Mouse (Mus musculus): ENCODE measurements at regions not wholly inside any gene's neighbourhood (a gene's known extent, or its start where the extent isn't known, plus 50 kb on each side); places are given as distances from the start of the nearest gene placed in this dataset.

GRCm38 (mm10) chr15:63692491-63693295 lies 152.3 kb downstream of the Gsdmc2 start:
- Histone ChIP-seq H3K36me3 (no peaks in the 10 kb centered on the region), H3K9me3 (no peaks in the 10 kb centered on the region), H3K9ac (no peak overlapping the region), H3K27me3 (replicated peaks) (no peaks in the 10 kb centered on the region), H3K4me1 (no peaks in the 10 kb centered on the region), H3K4me2 (no peak overlapping the region), H3K27ac (no peak overlapping the region), H3K4me3 (replicated peaks) (no peak overlapping the region)
- 67% methylated on average over 9 of the region's 9 CpGs for WGBS
- no peak for ATAC-seq (ENCODE audit: insufficient read depth, low FRiP score, low read depth)

GRCm38 (mm10) chr15:63689788-63690575 lies 155.0 kb downstream of the Gsdmc2 start:
- Histone ChIP-seq H3K27me3 (replicated peaks) (no peaks in the 10 kb centered on the region), H3K4me3 (replicated peaks) (no peak overlapping the region), H3K9me3 (no peaks in the 10 kb centered on the region), H3K4me2 (no peak overlapping the region), H3K27ac (peak overlapping the region; percentile 4; the same call in 1 of the 2 replicates), H3K9ac (no peak overlapping the region), H3K36me3 (no peaks in the 10 kb centered on the region), H3K4me1 (no peaks in the 10 kb centered on the region)
- WGBS: 56% methylated on average over 5 of the region's 5 CpGs
- no peak for ATAC-seq (ENCODE audit: insufficient read depth, low FRiP score, low read depth)

DNA sequence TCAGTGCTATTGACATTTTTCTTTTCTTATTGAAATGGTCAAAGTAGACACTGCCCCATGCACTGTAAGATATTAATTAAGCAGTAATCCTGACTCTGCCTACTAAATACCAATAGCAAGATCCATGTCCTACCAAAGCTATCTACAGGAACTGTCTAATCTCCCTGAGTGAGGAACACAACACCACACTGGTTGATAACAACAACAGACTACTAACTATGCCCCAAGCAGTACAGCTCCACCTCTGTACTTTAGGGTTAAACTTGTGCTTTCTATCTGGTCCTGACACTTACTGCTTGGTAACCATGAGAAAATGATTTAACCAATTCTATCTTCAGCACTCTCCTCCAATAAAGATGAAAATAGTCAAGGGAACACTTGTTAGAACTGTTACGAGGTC lies 157.1 kb downstream of the Gsdmc2 start:
- Histone ChIP-seq H3K27me3 (replicated peaks) (no peaks in the 10 kb centered on the region), H3K36me3 (no peaks in the 10 kb centered on the region), H3K9ac (no peak overlapping the region), H3K4me2 (no peak overlapping the region), H3K9me3 (no peaks in the 10 kb centered on the region), H3K27ac (no peak overlapping the region), H3K4me3 (replicated peaks) (no peak overlapping the region), H3K4me1 (no peaks in the 10 kb centered on the region)
- no peak for ATAC-seq (ENCODE audit: insufficient read depth, low FRiP score, low read depth)
- 88% methylated on average over 1 of the region's 1 CpGs for WGBS

DNA sequence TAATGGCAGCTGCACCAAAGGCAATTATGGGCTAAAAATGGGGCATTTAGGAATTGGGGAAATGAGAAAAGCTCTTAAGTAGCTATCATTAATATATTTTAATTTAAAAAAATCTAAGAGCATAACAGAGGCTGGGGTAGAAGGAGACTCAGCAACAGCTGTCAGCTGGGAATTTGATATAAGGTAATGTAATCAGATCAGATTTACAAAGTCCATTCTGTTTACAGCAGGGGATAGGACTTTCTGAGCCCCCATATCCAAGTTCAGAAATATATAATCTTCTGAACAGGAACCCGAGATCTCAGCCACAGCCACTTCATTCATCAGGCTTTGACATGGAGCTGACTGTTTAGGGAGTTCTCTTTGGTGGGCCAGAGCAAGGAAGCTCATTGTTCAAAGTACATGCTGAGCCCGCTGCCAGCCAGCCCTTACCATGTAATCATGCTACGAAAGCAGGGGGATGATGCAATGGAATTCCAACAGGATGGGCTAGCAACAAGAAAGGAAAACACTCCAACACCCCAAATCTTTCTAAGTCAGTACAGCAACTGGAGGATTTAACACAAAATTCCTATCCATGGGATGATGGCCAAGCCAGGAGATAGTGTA lies 157.9 kb downstream of the Gsdmc2 start:
- no peak overlapping the region for H3K4me2 ChIP-seq
- H3K36me3 ChIP-seq: no peaks in the 10 kb centered on the region
- ATAC-seq (ENCODE audit: insufficient read depth, low FRiP score, low read depth): no peak
- no peak overlapping the region for H3K4me3 ChIP-seq (replicated peaks)
- no peaks in the 10 kb centered on the region for H3K9me3 ChIP-seq
- no peaks in the 10 kb centered on the region for H3K27me3 ChIP-seq (replicated peaks)
- H3K27ac ChIP-seq: no peak overlapping the region
- 50% methylated on average over 3 of the region's 3 CpGs for whole genome bisulfite sequencing
- H3K4me1 ChIP-seq: no peaks in the 10 kb centered on the region
- H3K9ac ChIP-seq: no peak overlapping the region

DNA sequence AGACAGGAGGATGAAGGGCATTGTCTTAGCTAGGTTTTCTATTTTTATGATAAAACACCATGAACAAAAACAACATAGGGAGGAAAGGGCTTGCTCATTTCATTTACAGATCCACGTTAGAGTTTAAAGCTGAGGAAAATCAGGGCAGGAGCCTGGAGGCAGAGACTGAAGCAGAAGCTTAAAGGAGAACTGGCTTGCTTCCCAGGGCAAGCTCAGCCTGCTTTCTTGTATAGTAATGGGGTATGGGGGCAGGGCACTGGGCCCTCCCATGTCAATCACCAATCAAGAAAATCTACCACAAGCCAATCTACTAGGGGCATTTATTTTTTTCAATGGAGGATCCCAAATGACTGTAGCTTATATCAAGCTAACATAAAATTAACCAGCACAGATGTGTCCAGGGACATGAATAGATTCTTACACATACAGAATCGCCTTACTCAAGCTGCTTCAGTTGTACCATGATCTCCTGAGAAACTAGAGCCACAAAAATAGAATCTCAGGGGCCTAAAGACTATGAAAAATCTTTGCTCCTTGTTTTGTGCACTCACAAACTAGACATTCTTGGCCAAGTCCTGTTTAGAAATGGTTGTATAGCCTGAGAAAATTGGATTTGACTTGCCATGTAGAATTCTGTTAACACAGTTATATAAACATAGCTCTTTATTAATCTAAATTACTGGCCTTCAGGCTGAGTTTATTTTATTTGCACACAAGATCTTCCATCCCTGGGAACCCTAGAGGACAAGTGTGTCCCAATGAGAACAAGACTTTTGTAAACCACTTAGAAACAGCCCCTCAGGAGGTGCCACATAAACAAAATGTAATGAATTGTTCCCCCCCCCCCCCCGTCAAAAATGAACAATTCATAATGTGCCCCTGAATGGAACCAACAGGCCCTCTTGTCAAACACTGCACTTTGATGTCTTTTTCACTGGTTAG lies 164.7 kb downstream of the Gsdmc2 start:
- peak overlapping the region; percentile 11; the same call in 1 of the 2 replicates for H3K27ac ChIP-seq
- no peak overlapping the region for H3K9ac ChIP-seq
- no peak overlapping the region for H3K4me2 ChIP-seq
- H3K4me3 ChIP-seq (replicated peaks): no peak overlapping the region
- no peaks in the 10 kb centered on the region for H3K27me3 ChIP-seq (replicated peaks)
- H3K9me3 ChIP-seq: no peaks in the 10 kb centered on the region
- ATAC-seq (ENCODE audit: insufficient read depth, low FRiP score, low read depth): no peak
- no peaks in the 10 kb centered on the region for H3K36me3 ChIP-seq
- H3K4me1 ChIP-seq: no peaks in the 10 kb centered on the region
- 50% methylated on average over 3 of the region's 3 CpGs for WGBS

- Histone ChIP-seq H3K4me3 (replicated peaks) (no peak overlapping the region), H3K9me3 (no peaks in the 10 kb centered on the region), H3K4me1 (no peaks in the 10 kb centered on the region), H3K27me3 (replicated peaks) (no peaks in the 10 kb centered on the region), H3K27ac (no peak overlapping the region), H3K4me2 (no peak overlapping the region), H3K9ac (no peak overlapping the region), H3K36me3 (no peaks in the 10 kb centered on the region)
- WGBS: 67% methylated on average over 5 of the region's 5 CpGs
- ATAC-seq (ENCODE audit: insufficient read depth, low FRiP score, low read depth): no peak
These were observed 166.1 kb downstream of the Gsdmc2 start for GRCm38 (mm10) chr15:63678921-63679320.

GRCm38 (mm10) chr15:63675491-63676036 lies 169.4 kb downstream of the Gsdmc2 start:
- Histone ChIP-seq H3K4me2 (no peak overlapping the region), H3K36me3 (no peaks in the 10 kb centered on the region), H3K27me3 (replicated peaks) (no peaks in the 10 kb centered on the region), H3K4me1 (no peaks in the 10 kb centered on the region), H3K4me3 (replicated peaks) (no peak overlapping the region), H3K27ac (no peak overlapping the region), H3K9me3 (no peaks in the 10 kb centered on the region), H3K9ac (no peak overlapping the region)
- WGBS: 52% methylated on average over 10 of the region's 10 CpGs
- ATAC-seq (ENCODE audit: insufficient read depth, low FRiP score, low read depth): no peak

GRCm38 (mm10) chr15:63674404-63674803 lies 170.6 kb downstream of the Gsdmc2 start:
- no peaks in the 10 kb centered on the region for H3K4me1 ChIP-seq
- H3K9ac ChIP-seq: no peak overlapping the region
- H3K9me3 ChIP-seq: no peaks in the 10 kb centered on the region
- no peak overlapping the region for H3K27ac ChIP-seq
- no peak for ATAC-seq (ENCODE audit: insufficient read depth, low FRiP score, low read depth)
- H3K4me3 ChIP-seq (replicated peaks): no peak overlapping the region
- H3K27me3 ChIP-seq (replicated peaks): no peaks in the 10 kb centered on the region
- no peaks in the 10 kb centered on the region for H3K36me3 ChIP-seq
- no peak overlapping the region for H3K4me2 ChIP-seq
- WGBS: 91% methylated on average over 5 of the region's 5 CpGs

DNA sequence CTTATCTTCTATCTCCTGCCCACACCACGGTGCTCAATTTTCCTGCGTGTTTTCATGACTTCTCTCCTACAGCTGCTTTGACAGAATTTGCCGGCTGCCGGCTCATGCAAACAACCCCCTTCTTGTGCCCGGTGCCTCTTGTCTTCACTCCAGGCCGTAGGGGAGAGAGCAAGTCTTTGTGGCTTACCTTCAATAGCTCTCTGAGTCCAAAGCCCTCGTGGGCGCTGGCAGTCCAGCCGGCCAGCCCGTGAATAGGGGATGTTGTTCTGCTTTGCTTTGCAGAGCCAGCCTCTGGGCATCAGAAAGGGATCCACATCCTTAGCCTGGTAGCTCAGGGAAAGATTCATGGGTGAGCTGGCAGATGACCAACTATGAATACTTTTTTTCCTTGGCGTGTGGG lies 173.9 kb downstream of the Gsdmc2 start:
- 74% methylated on average over 11 of the region's 11 CpGs for WGBS
- H3K4me3 ChIP-seq (replicated peaks): no peak overlapping the region
- H3K27me3 ChIP-seq (replicated peaks): no peaks in the 10 kb centered on the region
- ATAC-seq (ENCODE audit: insufficient read depth, low FRiP score, low read depth): no peak
- no peaks in the 10 kb centered on the region for H3K9me3 ChIP-seq
- no peak overlapping the region for H3K27ac ChIP-seq
- H3K36me3 ChIP-seq: no peaks in the 10 kb centered on the region
- no peak overlapping the region for H3K4me2 ChIP-seq
- H3K9ac ChIP-seq: no peak overlapping the region
- no peaks in the 10 kb centered on the region for H3K4me1 ChIP-seq

DNA sequence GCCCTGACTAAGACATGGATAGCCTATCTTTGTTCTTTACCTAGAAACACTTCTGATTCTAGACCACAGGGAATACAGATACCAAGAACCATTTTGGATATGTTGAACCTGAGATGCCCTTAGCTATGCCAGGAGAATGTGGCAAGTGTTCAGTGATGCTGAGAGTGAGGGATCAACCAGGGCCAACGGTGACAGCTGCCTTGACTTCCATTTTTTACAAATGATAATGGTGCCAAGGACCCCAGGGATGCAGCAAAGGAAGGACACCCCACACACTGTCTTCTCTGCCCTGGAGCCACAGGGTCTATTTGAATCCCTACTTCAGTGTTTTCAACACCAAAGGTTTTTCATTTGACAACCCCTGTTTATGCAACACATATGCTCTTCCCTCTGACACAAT lies 174.4 kb downstream of the Gsdmc2 start:
- Histone ChIP-seq H3K4me2 (no peak overlapping the region), H3K27ac (no peak overlapping the region), H3K36me3 (no peaks in the 10 kb centered on the region), H3K4me1 (no peaks in the 10 kb centered on the region), H3K9ac (no peak overlapping the region), H3K4me3 (replicated peaks) (no peak overlapping the region), H3K9me3 (no peaks in the 10 kb centered on the region), H3K27me3 (replicated peaks) (no peaks in the 10 kb centered on the region)
- 76% methylated on average over 1 of the region's 1 CpGs for WGBS
- ATAC-seq (ENCODE audit: insufficient read depth, low FRiP score, low read depth): no peak

DNA sequence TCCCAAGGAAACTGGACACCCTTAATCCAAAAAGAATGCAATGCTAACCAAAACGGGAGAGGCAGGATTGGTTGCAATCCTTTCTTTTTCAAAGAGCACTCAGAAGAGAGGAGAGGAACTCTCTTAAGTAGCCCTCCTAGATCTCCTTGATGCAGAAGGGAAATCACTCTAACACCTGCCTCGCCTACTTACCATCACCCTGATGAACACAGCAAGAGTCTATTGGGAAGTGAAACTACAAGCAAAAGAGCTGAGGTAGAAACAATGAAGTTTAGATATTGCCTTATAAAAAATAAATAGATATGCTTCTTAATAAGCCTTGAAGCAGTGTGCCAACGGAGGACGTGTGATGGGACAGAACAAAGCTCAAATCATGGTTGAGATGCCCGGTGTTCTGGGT lies 177.4 kb downstream of the Gsdmc2 start:
- no peaks in the 10 kb centered on the region for H3K27me3 ChIP-seq (replicated peaks)
- no peak for ATAC-seq (ENCODE audit: insufficient read depth, low FRiP score, low read depth)
- no peak overlapping the region for H3K9ac ChIP-seq
- no peak overlapping the region for H3K4me2 ChIP-seq
- H3K27ac ChIP-seq: no peak overlapping the region
- H3K4me3 ChIP-seq (replicated peaks): no peak overlapping the region
- no peaks in the 10 kb centered on the region for H3K4me1 ChIP-seq
- H3K9me3 ChIP-seq: no peaks in the 10 kb centered on the region
- WGBS: 84% methylated on average over 5 of the region's 5 CpGs
- H3K36me3 ChIP-seq: no peaks in the 10 kb centered on the region
